Mouse (Mus musculus) hindbrain, embryonic 16.5 days (tissue): ENCODE data around the gene Frem3. TPM values are rescaled to one million over a fixed set of nuclear protein-coding genes. Genes with fewer than 3 reads are reported as not detected.

Experiments used
- ATAC-seq: fragments of 200-750 bp; cut with Nextera tagmentation; 2 replicates; pipeline ENCODE4 v1.8.0; 2017; ENCODE audit warnings: moderate TSS enrichment, moderate library complexity
- H3K27ac ChIP-seq: fragments of 300-500 bp; sonication (generic); 2 replicates; pipeline ENCODE4 v1.5.1; 2014; ENCODE audit warnings: low read depth, mild to moderate bottlenecking, control low read depth, low read length, moderate library complexity
- H3K27me3 ChIP-seq: fragments of 300-500 bp; sonication (generic); replicated peaks from 2 replicates; pipeline ENCODE4 v1.6.1; 2014; ENCODE audit warnings: low read length; ENCODE audit not compliant: control insufficient read depth, insufficient read depth
- H3K36me3 ChIP-seq: fragments of 300-500 bp; sonication (generic); 2 replicates; pipeline ENCODE4 v1.6.1; 2014; ENCODE audit warnings: mild to moderate bottlenecking, low read length, moderate library complexity, mixed read lengths; ENCODE audit not compliant: control insufficient read depth, insufficient read depth
- H3K4me1 ChIP-seq: fragments of 300-500 bp; sonication (generic); 2 replicates; pipeline ENCODE4 v1.6.1; 2014; ENCODE audit warnings: low read depth, low read length; ENCODE audit not compliant: control insufficient read depth, insufficient read depth
- H3K4me2 ChIP-seq: fragments of 300-500 bp; sonication (generic); 2 replicates; pipeline ENCODE4 v1.6.1; 2014; ENCODE audit warnings: mild to moderate bottlenecking, low read length, control low read depth, moderate library complexity
- H3K4me3 ChIP-seq: fragments of 300-500 bp; sonication (generic); 2 replicates; pipeline ENCODE4 v1.5.1; 2014; ENCODE audit warnings: mild to moderate bottlenecking, low read length, control low read depth, moderate library complexity
- H3K9ac ChIP-seq: fragments of 300-500 bp; sonication (generic); 2 replicates; pipeline ENCODE4 v1.6.1; 2014; ENCODE audit warnings: low read depth, mild to moderate bottlenecking, control low read depth, low read length, moderate library complexity
- H3K9me3 ChIP-seq: fragments of 300-500 bp; sonication (generic); 2 replicates; pipeline ENCODE4 v1.6.1; 2014; ENCODE audit warnings: mild to moderate bottlenecking, low read length, moderate library complexity; ENCODE audit not compliant: control insufficient read depth
- WGBS: fragments of 180-500 bp; shearing (Covaris S2); extraction: QIAGEN DNeasy Blood & Tissue Kit; methylation state at CpG from one replicate; pipeline ENCODE4 v1.1.7; 2014; 5-methylcytosine and 5-hydroxymethylcytosine counted together
- polyA plus RNA-seq: library from polyadenylated mRNA; unstranded; fragments of >200 nt; fragmentation: Nextera tagmentation; extraction: Ambion mirVana; gene quantifications from 2 replicates; pipeline ENCODE4 v1.2.1, GENCODE M21; 2015

Gene Frem3
- polyA plus RNA-seq, 1 experiment from 2014 or later: 0.16 TPM

DNA sequence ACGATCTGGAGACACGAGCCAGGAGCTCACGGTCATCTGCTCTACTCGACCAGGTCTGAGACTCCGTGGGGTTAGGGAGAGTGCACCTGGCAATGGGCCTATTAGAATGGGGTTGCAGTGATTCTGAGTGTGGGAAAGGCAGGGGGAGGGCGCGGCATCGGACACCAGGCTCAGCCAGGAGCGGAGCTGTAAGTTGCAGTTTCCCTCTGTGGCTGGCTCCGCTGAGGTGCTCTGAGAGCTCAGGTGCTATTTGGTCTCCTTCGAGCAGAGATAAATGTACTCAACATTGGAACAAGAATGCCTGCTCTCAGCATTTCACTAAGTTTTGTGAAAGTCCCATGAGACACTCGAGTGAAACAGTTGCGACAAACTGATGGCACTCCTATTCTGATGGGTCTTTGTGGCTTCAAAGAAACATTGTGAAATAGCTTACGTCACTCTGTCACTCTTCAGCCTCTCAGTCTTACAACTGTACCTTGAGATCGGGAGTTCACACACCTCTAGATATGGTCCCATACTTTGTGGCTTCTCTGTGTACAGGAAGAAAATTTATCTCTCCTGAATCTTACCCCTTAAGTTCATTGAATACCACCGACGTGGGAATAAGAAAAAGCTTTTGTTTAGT is 58.5 kb downstream of the Frem3 start:
- Histone ChIP-seq H3K9me3 (no peaks in the 10 kb centered on the region), H3K4me1 (no peaks in the 10 kb centered on the region), H3K27ac (no peak overlapping the region), H3K4me2 (no peak overlapping the region), H3K27me3 (no peaks in the 10 kb centered on the region), H3K36me3 (no peaks in the 10 kb centered on the region), H3K4me3 (no peak overlapping the region), H3K9ac (no peak overlapping the region)
- 76% methylated on average over 17 of the region's 17 CpGs for WGBS
- ATAC-seq: no peak

DNA sequence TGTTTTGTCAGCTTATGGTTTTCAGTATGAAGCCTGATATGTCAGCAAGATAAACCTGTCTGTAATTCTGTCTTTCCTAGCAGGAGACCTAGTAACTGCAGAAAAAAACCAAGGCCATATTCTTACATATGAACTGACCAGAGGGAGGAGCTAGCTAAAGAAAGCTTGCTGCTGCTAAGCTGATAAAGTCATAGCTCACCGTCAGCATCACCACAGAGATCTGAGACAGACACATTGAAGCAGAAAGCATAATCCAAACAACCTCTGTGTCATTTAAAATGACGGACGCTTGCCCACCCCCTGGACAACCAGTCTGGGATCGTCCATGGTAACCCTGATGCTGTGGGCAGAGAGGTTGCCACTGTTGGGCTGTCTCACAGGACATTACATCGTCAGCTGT is 71.7 kb downstream of the Frem3 start:
- Histone ChIP-seq H3K9me3 (no peaks in the 10 kb centered on the region), H3K27ac (no peak overlapping the region), H3K4me2 (no peak overlapping the region), H3K36me3 (no peaks in the 10 kb centered on the region), H3K27me3 (no peaks in the 10 kb centered on the region), H3K4me1 (no peaks in the 10 kb centered on the region), H3K4me3 (no peak overlapping the region), H3K9ac (no peak overlapping the region)
- ATAC-seq: no peak
- WGBS: 71% methylated on average over 5 of the region's 5 CpGs

GRCm38 (mm10) chr8:80683756-80684335 is 73.0 kb downstream of the Frem3 start:
- H3K4me2 ChIP-seq: no peak overlapping the region
- WGBS: 82% methylated on average over 5 of the region's 5 CpGs

GRCm38 (mm10) chr8:80688141-80688540 is 77.3 kb downstream of the Frem3 start:
- 49% methylated on average over 4 of the region's 4 CpGs for WGBS
- H3K4me3 ChIP-seq: no peak overlapping the region
- no peak overlapping the region for H3K27ac ChIP-seq
- no peak overlapping the region for H3K9ac ChIP-seq
- no peaks in the 10 kb centered on the region for H3K9me3 ChIP-seq
- H3K4me2 ChIP-seq: no peak overlapping the region
- no peaks in the 10 kb centered on the region for H3K4me1 ChIP-seq
- peak; percentile 89 for ATAC-seq
- no peaks in the 10 kb centered on the region for H3K36me3 ChIP-seq
- H3K27me3 ChIP-seq: no peaks in the 10 kb centered on the region

More at GRCm38 (mm10) chr8:80683756-80684335, 73.0 kb downstream of the Frem3 start:
- no peak for ATAC-seq
- Histone ChIP-seq H3K4me1 (no peaks in the 10 kb centered on the region), H3K4me3 (no peak overlapping the region), H3K9me3 (no peaks in the 10 kb centered on the region), H3K36me3 (no peaks in the 10 kb centered on the region), H3K9ac (no peak overlapping the region), H3K27ac (no peak overlapping the region), H3K27me3 (no peaks in the 10 kb centered on the region)

- no peak overlapping the region for H3K9ac ChIP-seq
- no peaks in the 10 kb centered on the region for H3K27me3 ChIP-seq
- H3K4me3 ChIP-seq: no peak overlapping the region
- no peaks in the 10 kb centered on the region for H3K4me1 ChIP-seq
- peaks cover 31% of the 10 kb centered on the region for H3K36me3 ChIP-seq
- no peak for ATAC-seq
- 74% methylated on average over 4 of the region's 4 CpGs for WGBS
- no peaks in the 10 kb centered on the region for H3K9me3 ChIP-seq
- H3K27ac ChIP-seq: no peak overlapping the region
- no peak overlapping the region for H3K4me2 ChIP-seq
Measured at GRCm38 (mm10) chr8:80710670-80711400, 100.0 kb downstream of the Frem3 start.

GRCm38 (mm10) chr8:80714461-80714860 is 103.6 kb downstream of the Frem3 start:
- H3K4me1 ChIP-seq: no peaks in the 10 kb centered on the region
- H3K27me3 ChIP-seq: no peaks in the 10 kb centered on the region
- H3K9ac ChIP-seq: no peak overlapping the region
- ATAC-seq: no peak
- H3K27ac ChIP-seq: no peak overlapping the region
- no peak overlapping the region for H3K4me3 ChIP-seq
- WGBS: 91% methylated on average over 1 of the region's 1 CpGs
- peaks cover 21% of the 10 kb centered on the region for H3K36me3 ChIP-seq
- H3K9me3 ChIP-seq: no peaks in the 10 kb centered on the region
- no peak overlapping the region for H3K4me2 ChIP-seq

GRCm38 (mm10) chr8:80732326-80732725 is 121.4 kb downstream of the Frem3 start:
- no peak overlapping the region for H3K27ac ChIP-seq
- ATAC-seq: no peak
- H3K36me3 ChIP-seq: peaks cover 18% of the 10 kb centered on the region
- H3K27me3 ChIP-seq: no peaks in the 10 kb centered on the region
- peaks cover under 1% of the 10 kb centered on the region; the same call in 1 of the 2 replicates for H3K4me1 ChIP-seq
- no peak overlapping the region for H3K9ac ChIP-seq
- no peak overlapping the region for H3K4me3 ChIP-seq
- no peaks in the 10 kb centered on the region for H3K9me3 ChIP-seq
- H3K4me2 ChIP-seq: no peak overlapping the region

GRCm38 (mm10) chr8:80738046-80738387 is 127.1 kb downstream of the Frem3 start:
- 0% methylated on average over 5 of the region's 5 CpGs for WGBS

DNA sequence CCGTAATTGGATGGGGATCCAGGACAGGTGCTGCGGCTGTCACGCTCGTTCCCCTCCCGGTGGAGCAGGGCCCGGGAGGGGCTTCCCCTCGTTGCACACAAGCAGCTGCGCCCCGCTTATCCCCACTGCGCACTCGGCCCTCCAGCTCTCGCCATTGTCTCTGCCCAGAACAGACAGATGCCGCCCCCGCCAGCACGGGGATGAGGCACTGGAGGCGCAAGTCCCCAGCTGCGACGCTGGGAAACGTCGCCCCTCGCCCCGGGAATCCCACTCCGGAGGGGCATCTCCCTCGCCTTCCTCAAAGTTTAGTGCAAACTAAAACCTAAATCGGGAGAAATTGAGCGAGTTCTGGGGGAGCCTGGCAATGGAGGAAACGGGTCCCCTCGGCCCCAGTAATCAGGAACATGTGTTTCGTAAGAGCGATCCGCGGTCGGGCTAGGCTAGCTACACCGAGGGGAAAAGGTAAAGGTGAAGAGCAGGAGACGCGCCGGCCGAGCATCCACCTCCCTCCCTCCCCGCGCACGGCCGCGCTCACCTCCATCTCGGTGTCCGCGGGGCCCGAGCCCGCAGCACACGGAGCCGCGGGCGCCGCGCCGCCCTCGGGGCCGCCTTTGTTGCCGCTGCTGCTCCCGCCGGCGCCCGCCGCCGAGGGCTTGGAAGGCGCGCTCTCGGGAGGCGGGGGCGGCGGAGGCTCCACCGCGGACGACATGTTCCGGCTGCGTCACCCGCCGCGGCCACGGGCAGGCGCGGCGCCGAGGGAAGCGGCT is 127.7 kb downstream of the Frem3 start:
- peak overlapping the region; percentile 91 for H3K9ac ChIP-seq
- peaks cover 5% of the 10 kb centered on the region; the same call in 1 of the 2 replicates for H3K36me3 ChIP-seq
- WGBS: under 1% methylated on average over 63 of the region's 84 CpGs
- peak overlapping the region; percentile 96 for H3K27ac ChIP-seq
- peak overlapping the region; percentile 92 for H3K4me2 ChIP-seq
- H3K27me3 ChIP-seq: no peaks in the 10 kb centered on the region
- peak overlapping the region; percentile 88 for H3K4me3 ChIP-seq
- H3K4me1 ChIP-seq: peaks cover 9% of the 10 kb centered on the region
- H3K9me3 ChIP-seq: no peaks in the 10 kb centered on the region
- peak; percentile 70 for ATAC-seq

More at GRCm38 (mm10) chr8:80738046-80738387, 127.1 kb downstream of the Frem3 start:
- ATAC-seq: peak; percentile 13
- H3K4me3 ChIP-seq: peak overlapping the region; percentile 88
- H3K4me2 ChIP-seq: peak overlapping the region; percentile 92
- no peaks in the 10 kb centered on the region for H3K27me3 ChIP-seq
- H3K36me3 ChIP-seq: peaks cover 6% of the 10 kb centered on the region; the same call in 1 of the 2 replicates
- no peaks in the 10 kb centered on the region for H3K9me3 ChIP-seq
- peaks cover 9% of the 10 kb centered on the region for H3K4me1 ChIP-seq
- peak overlapping the region; percentile 96 for H3K27ac ChIP-seq
- peak overlapping the region; percentile 91 for H3K9ac ChIP-seq
